Mouse (Mus musculus) monocyte, adult 59 days (primary cell): ENCODE measurements around the gene C5ar1. TPM values are rescaled to one million over a fixed set of nuclear protein-coding genes. Genes with fewer than 3 reads are reported as not detected.

Source experiments
- total RNA-seq, 2 experiments: library from RNA; stranded (reverse); gene quantifications; one replicate each; pipeline ENCODE4 v1.2.4; 2023

The C5ar1 gene
- 10 to 100 TPM; 80.1 to 84.6 TPM for total RNA-seq

DNA sequence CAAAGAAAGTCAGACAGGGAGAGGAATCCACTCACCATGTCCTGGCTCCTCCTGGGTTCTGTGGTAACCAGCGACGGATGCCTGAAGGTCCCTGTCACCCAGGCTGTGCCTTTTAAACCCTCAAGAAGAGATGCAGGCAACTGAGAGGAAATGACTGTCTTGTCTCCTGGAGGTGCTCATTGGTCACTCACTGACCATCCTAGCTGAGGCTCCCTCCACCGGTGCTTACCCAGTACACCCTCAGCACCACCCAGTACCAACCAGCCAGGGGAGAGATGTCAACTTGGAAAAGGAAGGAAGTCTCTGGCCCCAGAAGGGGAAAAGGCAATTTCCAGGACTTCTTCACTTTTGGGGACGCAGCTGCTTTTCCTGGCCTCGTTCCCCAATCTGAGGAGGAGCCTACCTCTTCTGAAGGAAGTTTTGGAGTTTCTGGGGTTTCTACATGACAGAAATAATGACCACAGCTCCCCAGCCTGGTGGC, at the start of gene C5ar1:
Gene C5ar1, minus strand, starts transcription at position 431 of the 481 bp plus-strand sequence.

GRCm38 (mm10) chr7:16308093-16308492, 48.8 kb upstream of the C5ar1 start, which contains the start of gene Bbc3:
Bbc3 (plus strand) TSS chr7:16308393.

GRCm38 (mm10) chr7:16286026-16286961, 27.0 kb upstream of the C5ar1 start, which contains the start of gene Ccdc9:
Ccdc9 (minus strand) TSS chr7:16286795.

GRCm38 (mm10) chr7:16273081-16273765, 13.9 kb upstream of the C5ar1 start, which contains the start of gene Inafm1:
Inafm1 (minus strand) TSS chr7:16273617.

DNA sequence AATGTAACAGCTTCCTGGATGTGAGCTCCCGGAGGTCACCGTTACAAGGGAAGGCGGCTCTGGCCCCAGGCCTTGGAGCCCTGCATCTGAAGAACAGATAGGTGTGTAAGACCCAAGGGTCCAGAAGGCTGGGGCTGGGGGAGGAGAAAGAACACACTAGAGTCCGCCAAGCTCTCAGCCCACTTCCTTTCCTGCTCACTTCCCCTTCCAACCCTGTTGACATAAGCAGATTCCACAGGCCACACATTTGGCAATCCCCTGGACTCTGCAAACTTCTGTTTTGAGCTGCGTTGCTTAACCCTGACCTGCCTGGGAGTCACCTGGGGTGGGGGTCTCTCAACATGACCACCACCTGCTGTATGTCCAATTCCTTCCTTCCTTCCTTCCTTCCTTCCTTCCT, 15.3 kb downstream of the C5ar1 start, which contains the start of gene C5ar2:
Gene C5ar2, minus strand, starts transcription at position 88 of the 400 bp plus-strand sequence.

DNA sequence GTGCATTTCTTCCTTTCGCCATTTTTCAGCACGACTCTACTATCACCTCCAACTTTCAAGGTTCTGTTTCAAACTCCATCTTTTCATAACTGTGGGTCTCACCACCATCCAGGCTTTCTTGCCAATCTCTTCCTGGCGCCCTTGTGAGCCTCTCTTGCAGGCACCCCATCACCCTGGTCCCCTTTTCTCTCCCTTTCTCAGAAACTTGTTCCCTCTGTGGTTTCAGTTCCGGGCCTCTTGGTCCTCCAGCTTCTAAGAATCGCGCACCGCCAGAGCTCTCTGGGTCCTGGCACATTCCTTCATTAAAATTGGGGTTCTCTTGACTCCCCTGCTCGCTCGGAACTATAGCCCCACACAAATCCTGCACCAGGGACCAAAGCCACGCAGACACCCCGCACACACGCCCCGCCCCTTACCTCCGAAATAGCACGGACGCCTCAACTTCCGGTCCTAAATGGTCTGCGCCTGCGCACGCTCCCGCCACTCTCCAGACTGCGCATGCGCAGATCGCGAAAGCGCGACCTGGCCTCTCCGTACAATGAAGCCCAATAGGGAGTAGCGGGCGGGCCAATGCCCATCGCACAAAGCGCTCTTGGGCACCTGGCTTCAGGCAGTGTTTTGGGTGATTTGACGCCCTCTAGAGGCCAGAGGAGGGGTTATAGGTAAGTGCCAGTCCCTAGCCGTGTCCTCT, 37.6 kb downstream of the C5ar1 start, which contains the start of gene Dhx34:
Gene Dhx34, minus strand, starts transcription at position 456 of the 691 bp plus-strand sequence.

Other genes starting within 250 kb of the C5ar1 start
- gene Bicra, start 211.6 kb downstream of the C5ar1 start, total RNA-seq, result 10 to 100 TPM; 41.9 to 54.2 TPM
- gene Zfp541, start 197.7 kb downstream of the C5ar1 start, total RNA-seq, result under 1 TPM; 0.50 to 0.70 TPM
- 100 to 1,000 TPM; 224 to 251 TPM for gene Napa, start 161.1 kb downstream of the C5ar1 start, total RNA-seq
- 10 to 100 TPM; 23.0 to 27.9 TPM for gene Kptn, start 139.6 kb downstream of the C5ar1 start, total RNA-seq
- under 1 TPM in 1 of 2 experiments, not detected in 1; 0.24 TPM for gene Slc8a2, start 129.7 kb downstream of the C5ar1 start, total RNA-seq
- gene Meis3, start 84.5 kb downstream of the C5ar1 start, total RNA-seq, result 1 to 10 TPM; 5.1 to 6.4 TPM
- 10 to 100 TPM; 31.1 to 32.0 TPM for gene Dhx34, start 37.5 kb downstream of the C5ar1 start, total RNA-seq
- 1 to 10 TPM; 5.2 to 6.0 TPM for gene C5ar2, start 15.4 kb downstream of the C5ar1 start, total RNA-seq
- gene Inafm1, start 14.1 kb upstream of the C5ar1 start, total RNA-seq, result 10 to 100 TPM; 22.5 to 23.4 TPM
- gene Ccdc9, start 27.3 kb upstream of the C5ar1 start, total RNA-seq, result 100 to 1,000 TPM; 303 to 392 TPM
- 100 to 1,000 TPM; 117 to 125 TPM for gene Bbc3, start 48.9 kb upstream of the C5ar1 start, total RNA-seq
- 10 to 100 TPM; 24.3 to 30.5 TPM for gene Sae1, start 128.3 kb upstream of the C5ar1 start, total RNA-seq
- 10 to 100 TPM; 67.3 to 74.4 TPM for gene Zc3h4, start 141.4 kb upstream of the C5ar1 start, total RNA-seq
- 10 to 100 TPM; 36.2 to 52.9 TPM for gene Tmem160, start 193.2 kb upstream of the C5ar1 start, total RNA-seq
- gene Npas1, start 218.2 kb upstream of the C5ar1 start, total RNA-seq, result not detected